Mouse (Mus musculus) olfactory bulb, adult 2 months (tissue): Measurements from ENCODE around the gene Rps11. TPM values are rescaled to one million over a fixed set of nuclear protein-coding genes. Genes with fewer than 3 reads are reported as not detected.
A peak's percentile ranks its signal among the peaks of the same experiment; 100 is the strongest.
"Not testable (repeated sequence)": the region's sequence is repeated elsewhere in the genome, so short reads cannot be mapped to it uniquely, and the experiment has no call there.

Experiments
- H3K27ac ChIP-seq: fragments of 200-500 bp; 2 replicates; pipeline ENCODE4 v1.5.1; 2012; ENCODE audit warnings: low read depth, low read length; ENCODE audit not compliant: insufficient read depth
- H3K4me1 ChIP-seq: fragments of 200-500 bp; 2 replicates; pipeline ENCODE4 v1.6.1; 2012; ENCODE audit warnings: low read length; ENCODE audit not compliant: control insufficient read depth, insufficient read depth
- H3K4me3 ChIP-seq: fragments of 200-500 bp; 2 replicates; pipeline ENCODE4 v1.5.1; 2012; ENCODE audit warnings: mild to moderate bottlenecking, low read depth, low read length, moderate library complexity; ENCODE audit not compliant: insufficient read depth
- CTCF ChIP-seq: fragments of 200-500 bp; IDR thresholded peaks from 2 replicates; pipeline ENCODE4 v1.5.1; 2012; ENCODE audit warnings: low read depth, mild to moderate bottlenecking, low read length, moderate library complexity; ENCODE audit not compliant: insufficient read depth
- POLR2A ChIP-seq: fragments of 200-500 bp; IDR thresholded peaks from 2 replicates; pipeline ENCODE4 v1.6.1; 2012; ENCODE audit warnings: mild to moderate bottlenecking, low read depth, low read length, moderate library complexity; ENCODE audit not compliant: insufficient read depth
- WGBS: fragments of 180-500 bp; shearing (Covaris S2); methylation state at CpG from one replicate; pipeline ENCODE4 v1.1.7; 2018; 5-methylcytosine and 5-hydroxymethylcytosine counted together
- polyA plus RNA-seq: library from polyadenylated mRNA; stranded (reverse); fragments of >200 nt; gene quantifications from 2 replicates; pipeline ENCODE4 v1.2.4, GENCODE M21; 2012; ENCODE audit warnings: low replicate concordance; ENCODE audit not compliant: missing spikeins, insufficient read depth, insufficient read length

Rps11 gene
- polyA plus RNA-seq, 1 experiment = 657 TPM

GRCm38 (mm10) chr7:45156206-45156605 is 32.0 kb upstream of the Rps11 start:
- WGBS = 92% methylated on average over 15 of the region's 15 CpGs
- no peak overlapping the region for H3K4me3 ChIP-seq
- peaks cover 4% of the 10 kb centered on the region; the same call in 1 of the 2 replicates for H3K4me1 ChIP-seq
- H3K27ac ChIP-seq = no peak overlapping the region
- TF ChIP-seq CTCF (no peak), POLR2A (no peak)

GRCm38 (mm10) chr7:45155590-45155989 is 31.4 kb upstream of the Rps11 start:
- Histone ChIP-seq H3K27ac (no peak overlapping the region), H3K4me3 (no peak overlapping the region), H3K4me1 (peaks cover 4% of the 10 kb centered on the region; the same call in 1 of the 2 replicates)
- 88% methylated on average over 9 of the region's 9 CpGs for WGBS
- TF ChIP-seq POLR2A (no peak), CTCF (no peak)

DNA sequence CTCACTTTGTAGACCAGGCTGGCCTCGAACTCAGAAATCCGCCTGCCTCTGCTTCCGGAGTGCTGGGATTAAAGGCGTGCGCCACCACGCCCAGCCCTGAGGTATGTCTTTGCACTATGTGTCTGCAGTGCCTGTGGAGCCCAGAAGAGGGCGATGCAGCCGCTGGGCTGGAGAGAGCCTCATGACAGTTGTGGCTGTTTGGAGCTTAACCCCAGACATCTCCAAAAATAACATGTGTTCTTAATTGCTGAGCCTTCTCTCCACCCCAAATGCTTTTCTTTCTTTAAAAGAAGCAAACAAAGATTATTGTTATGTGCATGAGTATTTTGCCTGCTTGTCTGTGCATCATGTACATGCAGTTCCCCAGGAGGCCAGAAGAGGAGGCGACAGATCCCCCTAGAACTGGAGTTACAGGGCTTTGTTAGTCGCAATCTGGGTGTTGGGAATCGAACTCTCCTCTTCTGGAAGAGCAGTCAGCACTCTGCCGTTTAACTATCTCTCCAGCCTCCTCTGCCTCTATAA is 30.8 kb upstream of the Rps11 start:
- no peak overlapping the region for H3K27ac ChIP-seq
- TF ChIP-seq CTCF (no peak), POLR2A (no peak)
- H3K4me3 ChIP-seq = 0 out of 2 replicates have a peak overlapping the region, but pooled peaks have one; percentile 8
- H3K4me1 ChIP-seq = peaks cover 4% of the 10 kb centered on the region; the same call in 1 of the 2 replicates
- WGBS = 73% methylated on average over 12 of the region's 12 CpGs

GRCm38 (mm10) chr7:45154096-45154992 is 30.1 kb upstream of the Rps11 start, which contains the start of the genes Pih1d1 and Aldh16a1:
TSS of gene Pih1d1 (plus strand) at chr7:45154303.
TSS of gene Aldh16a1 (minus strand) at chr7:45154584.
- Histone ChIP-seq H3K4me3 (peak within 1 kb of the TSS; percentile 77), H3K27ac (peak within 1 kb of the TSS; percentile 92), H3K4me1 (peaks cover 4% of the 10 kb centered on the region; the same call in 1 of the 2 replicates)
- 3% methylated on average over 69 of the region's 69 CpGs for WGBS
- TF ChIP-seq CTCF (peak; percentile 51; the same call in 1 of the 2 replicates), POLR2A (peak; percentile 99)

- TF ChIP-seq CTCF (no peak), POLR2A (no peak)
- peaks cover 4% of the 10 kb centered on the region; the same call in 1 of the 2 replicates for H3K4me1 ChIP-seq
- H3K4me3 ChIP-seq = peak overlapping the region; percentile 77
- H3K27ac ChIP-seq = peak overlapping the region; percentile 76
- 2% methylated on average over 5 of the region's 5 CpGs for WGBS
These were observed 29.3 kb upstream of the Rps11 start for GRCm38 (mm10) chr7:45153586-45153985.

DNA sequence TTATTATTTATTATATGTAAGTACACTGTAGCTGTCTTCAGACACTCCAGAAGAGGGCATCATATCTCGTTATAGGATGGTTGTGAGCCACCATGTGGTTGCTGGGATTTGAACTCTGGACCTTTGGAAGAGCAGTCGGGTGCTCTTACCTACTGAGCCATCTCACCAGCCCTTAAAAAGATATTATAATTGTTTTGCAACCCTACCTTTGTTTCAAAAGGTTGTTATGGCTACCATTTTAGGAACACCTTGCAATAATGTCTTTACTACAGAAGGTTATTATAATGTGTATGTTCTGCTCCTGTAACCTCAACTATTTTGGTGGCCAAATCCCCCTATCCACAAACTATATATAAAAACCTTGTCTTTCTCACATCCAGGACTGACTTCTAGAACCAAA is 28.8 kb upstream of the Rps11 start:
- not testable (repeated sequence) for H3K4me1 ChIP-seq, H3K4me3 ChIP-seq, H3K27ac ChIP-seq
- WGBS = 94% methylated on average over 2 of the region's 2 CpGs

- no peak for TF ChIP-seq CTCF
- no peak for TF ChIP-seq POLR2A
- Histone ChIP-seq H3K4me1 (peaks cover 4% of the 10 kb centered on the region; the same call in 1 of the 2 replicates), H3K4me3 (no peak overlapping the region), H3K27ac (no peak overlapping the region)
- WGBS = 41% methylated on average over 11 of the region's 11 CpGs
These were observed 27.1 kb upstream of the Rps11 start for GRCm38 (mm10) chr7:45151303-45151702.

DNA sequence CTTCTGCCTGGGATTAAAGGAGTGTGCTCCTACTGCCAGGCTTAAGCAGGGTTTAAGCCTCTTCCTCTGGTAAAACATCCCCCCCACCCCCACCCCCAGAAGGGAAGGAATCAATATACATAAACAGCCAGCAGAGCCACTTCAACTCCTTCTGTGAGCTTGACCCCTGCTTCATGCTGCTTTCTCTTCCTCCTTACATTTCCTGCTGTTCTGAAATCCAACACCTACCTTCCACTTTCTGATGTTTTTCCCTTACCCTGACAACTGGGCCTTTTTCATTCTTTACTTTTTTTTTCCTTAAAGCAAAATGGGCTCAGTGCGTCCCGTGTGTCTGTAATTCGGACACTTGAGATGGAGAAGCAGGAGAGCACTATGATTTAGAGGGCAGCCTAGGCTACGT is 26.1 kb upstream of the Rps11 start:
- peaks cover 4% of the 10 kb centered on the region; the same call in 1 of the 2 replicates for H3K4me1 ChIP-seq
- TF ChIP-seq CTCF (no peak), POLR2A (no peak)
- no peak overlapping the region for H3K4me3 ChIP-seq
- no peak overlapping the region for H3K27ac ChIP-seq
- 72% methylated on average over 4 of the region's 4 CpGs for WGBS

- TF ChIP-seq CTCF (no peak), POLR2A (no peak)
- Histone ChIP-seq H3K4me3 (no peak overlapping the region), H3K27ac (no peak overlapping the region), H3K4me1 (no peaks in the 10 kb centered on the region)
- WGBS = 75% methylated on average over 6 of the region's 6 CpGs
These were observed 25.3 kb upstream of the Rps11 start for GRCm38 (mm10) chr7:45149545-45149944.
